Mouse (Mus musculus): ENCODE measurements around the gene Cpsf4. TPM values are rescaled to one million over a fixed set of nuclear protein-coding genes. Genes with fewer than 3 reads are reported as not detected.

Gene Cpsf4
- 19.0 and 22.3 TPM in 2 replicates for polyA plus RNA-seq (2015; fragmentation: Nextera tagmentation; extraction: Ambion mirVana)

GRCm38 (mm10) chr5:145166536-145167305, at the start of gene Cpsf4, which contains the start of gene Ptcd1:
Gene Cpsf4, plus strand, starts transcription at chr5:145167213.
Gene Ptcd1, minus strand, starts transcription at chr5:145167108.

GRCm38 (mm10) chr5:145139571-145140519, 27.2 kb upstream of the Cpsf4 start, which contains the start of the genes Pdap1 and Bud31:
Gene Pdap1, minus strand, starts transcription at chr5:145140238.
Gene Bud31, plus strand, starts transcription at chr5:145140362.

GRCm38 (mm10) chr5:145191962-145192361, 24.9 kb downstream of the Cpsf4 start, which contains the start of gene Atp5j2:
Gene Atp5j2, minus strand, starts transcription at chr5:145192062.

GRCm38 (mm10) chr5:145201321-145201991, 34.4 kb downstream of the Cpsf4 start, which contains the start of gene Zkscan14:
Gene Zkscan14, minus strand, starts transcription at chr5:145201868.

GRCm38 (mm10) chr5:145203936-145204691, 37.1 kb downstream of the Cpsf4 start, which contains the start of gene Zkscan5:
Gene Zkscan5, plus strand, starts transcription at chr5:145204562.

GRCm38 (mm10) chr5:145231367-145231871, 64.4 kb downstream of the Cpsf4 start, which contains the start of gene Zfp655:
Gene Zfp655, plus strand, starts transcription at chr5:145231715.

Other genes with a start within 250 kb of the Cpsf4 start
- gene Smurf1, start 201.4 kb upstream of the Cpsf4 start, polyA plus RNA-seq (2015; fragmentation: Nextera tagmentation; extraction: Ambion mirVana): 9.3 and 9.7 TPM in 2 replicates
- not detected in 2 replicates for gene Gm4871, start 134.5 kb upstream of the Cpsf4 start, polyA plus RNA-seq (2015; fragmentation: Nextera tagmentation; extraction: Ambion mirVana)
- not detected in 2 replicates for gene 1700018F24Rik, start 124.2 kb upstream of the Cpsf4 start, polyA plus RNA-seq (2015; fragmentation: Nextera tagmentation; extraction: Ambion mirVana)
- gene Arpc1a, start 83.4 kb upstream of the Cpsf4 start, polyA plus RNA-seq (2015; fragmentation: Nextera tagmentation; extraction: Ambion mirVana): 103 and 127 TPM in 2 replicates
- 0.06 TPM in 1 of 2 replicates, not detected in the other for gene Kpna7, start 83.2 kb upstream of the Cpsf4 start, polyA plus RNA-seq (2015; fragmentation: Nextera tagmentation; extraction: Ambion mirVana)
- gene Arpc1b, start 53.0 kb upstream of the Cpsf4 start, polyA plus RNA-seq (2015; fragmentation: Nextera tagmentation; extraction: Ambion mirVana): 311 and 374 TPM in 2 replicates
- gene Pdap1, start 27.0 kb upstream of the Cpsf4 start, polyA plus RNA-seq (2015; fragmentation: Nextera tagmentation; extraction: Ambion mirVana): 58.7 and 70.8 TPM in 2 replicates
- gene Bud31, start 26.9 kb upstream of the Cpsf4 start, polyA plus RNA-seq (2015; fragmentation: Nextera tagmentation; extraction: Ambion mirVana): 227 and 301 TPM in 2 replicates
- 14.4 and 25.9 TPM in 2 replicates for gene Ptcd1, start 105 bp upstream of the Cpsf4 start, polyA plus RNA-seq (2015; fragmentation: Nextera tagmentation; extraction: Ambion mirVana)
- gene Atp5j2, start 24.8 kb downstream of the Cpsf4 start, polyA plus RNA-seq (2015; fragmentation: Nextera tagmentation; extraction: Ambion mirVana): 935 and 1,769 TPM in 2 replicates
- 12.5 and 13.6 TPM in 2 replicates for gene Zkscan14, start 34.7 kb downstream of the Cpsf4 start, polyA plus RNA-seq (2015; fragmentation: Nextera tagmentation; extraction: Ambion mirVana)
- gene Zkscan5, start 37.3 kb downstream of the Cpsf4 start, polyA plus RNA-seq (2015; fragmentation: Nextera tagmentation; extraction: Ambion mirVana): 7.9 and 8.7 TPM in 2 replicates
- gene Zfp655, start 64.5 kb downstream of the Cpsf4 start, polyA plus RNA-seq (2015; fragmentation: Nextera tagmentation; extraction: Ambion mirVana): 35.8 and 45.4 TPM in 2 replicates
- gene Zscan25, start 113.3 kb downstream of the Cpsf4 start, polyA plus RNA-seq (2015; fragmentation: Nextera tagmentation; extraction: Ambion mirVana): 0.35 and 0.50 TPM in 2 replicates
- gene Cyp3a57, start 178.1 kb downstream of the Cpsf4 start, polyA plus RNA-seq (2015; fragmentation: Nextera tagmentation; extraction: Ambion mirVana): not detected in 2 replicates

Measured in adrenal gland, postnatal 0 days (tissue).